Mouse (Mus musculus): ENCODE data around the gene Kat6b. TPM values are rescaled to one million over a fixed set of nuclear protein-coding genes. Genes with fewer than 3 reads are reported as not detected.

Kat6b gene
- polyA plus RNA-seq, 1 experiment from 2014 or later = 12.0 TPM

- Histone ChIP-seq H3K9ac (no peak overlapping the region), H3K27ac (no peak overlapping the region), H3K4me2 (no peak overlapping the region), H3K4me3 (no peak overlapping the region), H3K9me3 (no peaks in the 10 kb centered on the region), H3K36me3 (no peaks in the 10 kb centered on the region), H3K4me1 (peaks cover 38% of the 10 kb centered on the region), H3K27me3 (no peaks in the 10 kb centered on the region)
- no peak for ATAC-seq (ENCODE audit: borderline replicate concordance, extremely low read depth, low FRiP score, low TSS enrichment)
- WGBS = 59% methylated on average over 6 of the region's 6 CpGs
These were observed 68.4 kb downstream of the Kat6b start for GRCm38 (mm10) chr14:21549608-21550115.

GRCm38 (mm10) chr14:21550576-21550975 is 69.3 kb downstream of the Kat6b start:
- ATAC-seq (ENCODE audit: borderline replicate concordance, extremely low read depth, low FRiP score, low TSS enrichment) = no peak
- no peaks in the 10 kb centered on the region for H3K27me3 ChIP-seq
- no peaks in the 10 kb centered on the region for H3K9me3 ChIP-seq
- H3K9ac ChIP-seq = no peak overlapping the region
- no peak overlapping the region for H3K4me3 ChIP-seq
- peaks cover 33% of the 10 kb centered on the region for H3K4me1 ChIP-seq
- H3K4me2 ChIP-seq = no peak overlapping the region
- H3K36me3 ChIP-seq = no peaks in the 10 kb centered on the region
- 57% methylated on average over 7 of the region's 7 CpGs for WGBS
- no peak overlapping the region for H3K27ac ChIP-seq

DNA sequence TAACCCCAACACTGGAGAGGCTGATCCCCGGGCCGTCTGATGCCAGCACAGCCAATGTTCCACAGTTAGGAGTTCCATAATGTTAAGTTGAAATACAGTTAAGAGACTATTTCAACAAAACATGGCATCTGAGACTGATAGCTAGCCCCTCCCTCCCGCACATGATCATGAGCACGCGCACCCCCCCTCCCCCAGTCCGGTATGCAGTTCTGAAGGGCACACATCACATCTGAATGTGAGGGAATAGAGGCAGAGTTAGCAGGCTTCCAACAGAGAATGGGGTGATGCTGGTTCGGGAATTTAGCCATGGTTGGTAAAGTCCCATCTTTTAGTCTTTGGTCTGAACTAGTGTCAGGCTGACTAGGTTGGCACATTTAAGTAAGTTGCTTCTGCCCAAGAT is 70.4 kb downstream of the Kat6b start:
- 93% methylated on average over 7 of the region's 7 CpGs for WGBS
- no peaks in the 10 kb centered on the region for H3K9me3 ChIP-seq
- no peak for ATAC-seq (ENCODE audit: borderline replicate concordance, extremely low read depth, low FRiP score, low TSS enrichment)
- H3K4me2 ChIP-seq = no peak overlapping the region
- peaks cover 24% of the 10 kb centered on the region for H3K4me1 ChIP-seq
- no peaks in the 10 kb centered on the region for H3K36me3 ChIP-seq
- H3K27ac ChIP-seq = no peak overlapping the region
- H3K9ac ChIP-seq = no peak overlapping the region
- no peak overlapping the region for H3K4me3 ChIP-seq
- no peaks in the 10 kb centered on the region for H3K27me3 ChIP-seq

DNA sequence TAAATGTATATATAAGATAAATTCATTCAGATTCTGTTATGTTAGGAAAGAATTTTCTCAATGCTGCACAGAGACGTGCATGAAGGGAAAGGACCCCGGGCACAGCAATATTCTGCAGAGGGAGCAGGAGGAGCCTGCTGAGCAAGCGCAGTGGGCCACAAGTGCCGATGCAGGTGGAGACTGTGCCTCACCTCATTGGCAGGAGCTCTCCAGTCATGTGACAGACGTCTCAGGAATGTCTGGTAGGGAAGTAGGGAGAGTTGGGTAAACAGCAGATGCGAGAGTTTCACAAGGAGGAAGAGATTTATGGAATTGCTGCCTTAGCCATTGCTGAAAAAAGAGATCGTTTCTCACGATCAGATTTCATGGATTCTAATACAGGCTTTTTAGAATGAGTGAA is 71.7 kb downstream of the Kat6b start:
- Histone ChIP-seq H3K9ac (no peak overlapping the region), H3K36me3 (no peaks in the 10 kb centered on the region), H3K9me3 (no peaks in the 10 kb centered on the region), H3K4me1 (peaks cover 11% of the 10 kb centered on the region; the same call in 1 of the 2 replicates), H3K27ac (no peak overlapping the region), H3K27me3 (no peaks in the 10 kb centered on the region), H3K4me3 (no peak overlapping the region), H3K4me2 (0 out of 2 replicates have a peak overlapping the region, but pooled peaks have one; percentile 7)
- ATAC-seq (ENCODE audit: borderline replicate concordance, extremely low read depth, low FRiP score, low TSS enrichment) = peak; percentile 57; the same call in 1 of the 2 replicates
- 45% methylated on average over 8 of the region's 8 CpGs for WGBS

DNA sequence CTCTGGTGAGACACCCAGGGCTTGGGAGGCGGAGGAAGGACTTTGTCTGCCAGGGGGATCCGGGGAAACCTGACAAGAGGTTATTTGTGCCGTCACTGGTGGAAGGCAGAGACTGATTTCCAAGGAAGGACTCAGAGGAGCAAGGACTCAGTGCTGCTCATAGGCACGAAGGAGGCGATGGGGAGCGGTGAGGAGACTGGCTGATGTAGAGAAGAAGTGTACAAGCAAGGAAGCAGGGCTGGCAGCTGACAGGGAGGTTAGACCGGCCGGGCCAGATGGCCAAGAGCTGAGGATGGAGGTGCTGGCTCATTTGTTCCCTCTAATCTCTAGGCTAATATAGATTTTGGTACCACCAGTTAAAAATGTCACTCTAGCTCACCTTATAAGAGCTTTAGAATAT is 72.8 kb downstream of the Kat6b start:
- peaks cover 14% of the 10 kb centered on the region for H3K4me1 ChIP-seq
- H3K9me3 ChIP-seq = no peaks in the 10 kb centered on the region
- H3K4me3 ChIP-seq = no peak overlapping the region
- no peak overlapping the region for H3K9ac ChIP-seq
- no peak for ATAC-seq (ENCODE audit: borderline replicate concordance, extremely low read depth, low FRiP score, low TSS enrichment)
- WGBS = 74% methylated on average over 8 of the region's 8 CpGs
- no peaks in the 10 kb centered on the region for H3K27me3 ChIP-seq
- no peaks in the 10 kb centered on the region for H3K36me3 ChIP-seq
- no peak overlapping the region for H3K4me2 ChIP-seq
- no peak overlapping the region for H3K27ac ChIP-seq

- WGBS = 43% methylated on average over 10 of the region's 10 CpGs
- H3K36me3 ChIP-seq = no peaks in the 10 kb centered on the region
- H3K4me2 ChIP-seq = no peak overlapping the region
- no peaks in the 10 kb centered on the region for H3K9me3 ChIP-seq
- H3K4me3 ChIP-seq = no peak overlapping the region
- no peak overlapping the region for H3K9ac ChIP-seq
- peak; percentile 29; the same call in 1 of the 2 replicates for ATAC-seq (ENCODE audit: borderline replicate concordance, extremely low read depth, low FRiP score, low TSS enrichment)
- H3K4me1 ChIP-seq = peaks cover 34% of the 10 kb centered on the region
- H3K27ac ChIP-seq = 0 out of 2 replicates have a peak overlapping the region, but pooled peaks have one; percentile 56
- H3K27me3 ChIP-seq = no peaks in the 10 kb centered on the region
These were observed 77.4 kb downstream of the Kat6b start for GRCm38 (mm10) chr14:21558440-21559131.

DNA sequence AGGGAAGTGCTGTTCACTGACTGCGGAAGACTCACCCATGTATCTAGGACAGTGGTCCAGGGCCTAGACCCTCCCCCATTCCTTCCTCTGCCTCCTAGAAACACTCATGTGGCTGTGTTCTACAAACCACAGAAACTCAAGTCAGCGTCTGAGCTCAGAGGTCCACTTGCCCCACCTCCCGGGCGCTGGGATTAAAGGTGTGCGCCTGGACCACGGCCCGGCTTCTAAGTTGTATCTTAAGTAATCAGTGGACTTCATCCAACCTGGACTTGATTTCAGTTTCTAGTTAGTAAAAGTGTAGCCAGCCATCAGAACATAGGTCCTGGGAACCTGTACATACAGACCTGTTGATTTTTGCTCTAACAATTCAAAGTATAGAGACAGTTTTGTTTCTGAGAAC is 78.2 kb downstream of the Kat6b start:
- Histone ChIP-seq H3K27ac (no peak overlapping the region), H3K27me3 (no peaks in the 10 kb centered on the region), H3K4me2 (no peak overlapping the region), H3K4me1 (peaks cover 34% of the 10 kb centered on the region), H3K4me3 (no peak overlapping the region), H3K36me3 (no peaks in the 10 kb centered on the region), H3K9me3 (no peaks in the 10 kb centered on the region), H3K9ac (no peak overlapping the region)
- ATAC-seq (ENCODE audit: borderline replicate concordance, extremely low read depth, low FRiP score, low TSS enrichment) = no peak
- 65% methylated on average over 7 of the region's 7 CpGs for WGBS

- no peaks in the 10 kb centered on the region for H3K36me3 ChIP-seq
- H3K9me3 ChIP-seq = no peaks in the 10 kb centered on the region
- no peaks in the 10 kb centered on the region for H3K27me3 ChIP-seq
- no peak overlapping the region for H3K4me3 ChIP-seq
- peaks cover 39% of the 10 kb centered on the region for H3K4me1 ChIP-seq
- 50% methylated on average over 11 of the region's 11 CpGs for WGBS
- no peak for ATAC-seq (ENCODE audit: borderline replicate concordance, extremely low read depth, low FRiP score, low TSS enrichment)
- H3K9ac ChIP-seq = no peak overlapping the region
- 0 out of 2 replicates have a peak overlapping the region, but pooled peaks have one; percentile 47 for H3K27ac ChIP-seq
- no peak overlapping the region for H3K4me2 ChIP-seq
These were observed 79.4 kb downstream of the Kat6b start for GRCm38 (mm10) chr14:21560481-21561209.

DNA sequence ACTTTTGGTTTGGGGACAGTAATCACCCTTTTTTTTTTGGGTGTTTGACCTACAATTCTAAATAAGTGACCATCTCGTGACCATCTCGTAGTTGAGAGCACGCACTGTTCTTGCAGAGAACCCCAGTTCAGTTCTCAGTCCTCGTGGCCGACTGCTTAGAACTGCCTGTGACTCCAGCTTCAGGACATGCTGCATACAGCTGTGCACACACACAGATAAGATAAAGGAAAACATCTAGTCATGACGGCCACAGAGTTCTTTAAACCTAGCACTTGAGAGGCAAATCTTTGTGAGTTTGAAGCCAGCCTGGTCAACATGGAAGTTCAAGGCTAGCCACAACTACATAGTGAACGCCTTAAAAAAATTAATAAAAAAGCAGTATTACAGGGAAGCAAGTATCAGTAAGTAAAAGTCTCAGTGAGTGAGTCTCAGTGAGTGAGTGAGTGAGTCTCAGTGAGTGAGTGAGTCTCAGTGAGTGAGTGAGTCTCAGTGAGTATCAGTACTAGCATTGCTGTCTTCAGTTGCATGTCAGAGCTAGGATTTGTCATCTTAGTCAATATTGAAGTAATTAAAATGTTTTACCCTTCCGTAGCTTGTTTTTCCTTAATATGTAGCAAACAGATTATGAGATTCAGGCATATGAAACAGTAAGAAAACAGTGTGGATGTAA is 80.3 kb downstream of the Kat6b start:
- ATAC-seq (ENCODE audit: borderline replicate concordance, extremely low read depth, low FRiP score, low TSS enrichment) = no peak
- H3K4me2 ChIP-seq = no peak overlapping the region
- no peak overlapping the region for H3K9ac ChIP-seq
- H3K9me3 ChIP-seq = no peaks in the 10 kb centered on the region
- H3K4me3 ChIP-seq = no peak overlapping the region
- no peaks in the 10 kb centered on the region for H3K36me3 ChIP-seq
- no peaks in the 10 kb centered on the region for H3K27me3 ChIP-seq
- no peak overlapping the region for H3K27ac ChIP-seq
- H3K4me1 ChIP-seq = peaks cover 46% of the 10 kb centered on the region
- 69% methylated on average over 8 of the region's 8 CpGs for WGBS

DNA sequence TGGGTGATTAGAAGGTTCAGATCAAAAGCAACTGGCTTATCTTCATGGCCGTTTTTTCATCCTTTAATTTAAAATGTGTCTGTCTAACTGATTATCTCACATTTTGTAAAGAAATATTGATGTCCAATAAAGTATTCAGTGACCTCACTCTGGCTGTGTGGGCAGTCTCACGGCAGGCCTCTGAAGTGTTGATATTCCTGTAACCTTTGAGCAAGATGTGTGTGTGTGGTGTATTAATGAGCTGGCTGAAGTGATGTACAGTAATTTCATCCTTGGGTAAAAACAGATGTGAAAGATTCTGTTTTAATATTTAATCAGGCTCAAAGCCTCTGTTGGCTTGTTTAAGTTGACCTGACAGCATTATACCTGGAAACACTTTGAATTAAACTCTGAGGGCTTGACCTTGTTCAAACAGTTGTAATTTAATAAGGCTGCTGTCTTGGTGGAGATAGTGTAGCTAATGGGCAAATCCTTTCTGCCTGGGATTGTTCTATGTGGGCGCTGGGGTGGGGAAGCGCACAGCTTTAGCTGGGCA is 82.4 kb downstream of the Kat6b start:
- Histone ChIP-seq H3K4me1 (peaks cover 39% of the 10 kb centered on the region), H3K9me3 (no peaks in the 10 kb centered on the region), H3K36me3 (no peaks in the 10 kb centered on the region), H3K27me3 (no peaks in the 10 kb centered on the region), H3K4me2 (no peak overlapping the region), H3K4me3 (no peak overlapping the region), H3K9ac (no peak overlapping the region), H3K27ac (no peak overlapping the region)
- no peak for ATAC-seq (ENCODE audit: borderline replicate concordance, extremely low read depth, low FRiP score, low TSS enrichment)
- 59% methylated on average over 4 of the region's 4 CpGs for WGBS

- Histone ChIP-seq H3K36me3 (no peaks in the 10 kb centered on the region), H3K4me1 (peaks cover 23% of the 10 kb centered on the region), H3K9me3 (no peaks in the 10 kb centered on the region), H3K4me3 (no peak overlapping the region), H3K27ac (no peak overlapping the region), H3K27me3 (no peaks in the 10 kb centered on the region), H3K9ac (no peak overlapping the region), H3K4me2 (no peak overlapping the region)
- ATAC-seq (ENCODE audit: borderline replicate concordance, extremely low read depth, low FRiP score, low TSS enrichment) = 0 out of 2 replicates have a peak, but pooled peaks have one; percentile 42
- WGBS = 62% methylated on average over 10 of the region's 10 CpGs
These were observed 84.5 kb downstream of the Kat6b start for GRCm38 (mm10) chr14:21565541-21566353.

All from lung, embryonic 15.5 days (tissue).